ENCODE assay signal across 7 mouse cellular contexts in the genomic region with DNA sequence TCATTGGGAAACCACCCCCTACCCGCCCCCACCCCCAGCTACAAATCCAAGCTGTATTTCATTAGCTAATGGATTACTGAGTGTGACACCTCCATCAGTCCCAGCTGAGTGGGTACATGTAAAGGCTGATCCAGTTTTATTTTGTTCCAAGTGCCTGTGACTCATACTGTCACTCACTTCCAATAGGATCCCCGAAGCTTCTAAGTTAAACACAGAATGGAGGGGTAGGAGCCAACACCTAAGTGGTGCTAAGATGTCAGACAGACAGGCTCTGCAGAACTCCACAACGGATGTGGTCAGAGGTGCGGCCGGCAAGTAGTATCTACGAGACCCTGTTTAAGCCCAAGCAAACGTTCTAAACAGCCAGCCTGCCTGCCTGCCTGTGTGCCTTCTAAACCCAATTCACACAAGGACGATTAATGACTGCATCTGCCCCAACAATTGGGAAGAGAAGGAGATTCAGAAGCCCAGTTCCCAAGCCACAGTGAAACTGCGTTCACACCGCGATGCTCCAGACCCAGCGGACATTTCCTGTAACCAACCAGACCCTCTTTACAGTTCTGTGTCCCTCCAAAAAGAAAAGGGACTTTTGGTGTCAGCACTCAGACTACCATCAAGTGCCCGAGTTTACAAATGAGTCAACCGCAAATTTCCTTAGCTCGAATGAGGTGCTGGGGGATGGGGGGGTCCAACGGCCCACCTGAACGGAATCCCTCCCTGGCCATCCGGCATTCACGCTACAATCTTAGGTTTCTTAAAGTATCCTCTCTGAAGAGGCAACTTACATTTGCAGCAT. TPM values are rescaled to one million over a fixed set of nuclear protein-coding genes. Genes with fewer than 3 reads are reported as not detected.
A peak's percentile ranks its signal among the peaks of the same experiment; 100 is the strongest.
DNase-seq lines count a peak whose midpoint lies in the region; ATAC-seq and TF ChIP-seq lines count a peak whose summit lies in the region.

No protein-coding gene starts in this region.

- H3K4me1 ChIP-seq in spleen, adult 2 months (ENCODE audit: control insufficient read depth, insufficient read depth, insufficient read length), result peaks cover 16% of the 10 kb centered on the region; the same call in 1 of the 2 replicates
- H3K4me1 ChIP-seq in brown adipose tissue, adult 24 weeks (ENCODE audit: control insufficient read depth, insufficient read depth, insufficient read length, low read length), result peaks cover 6% of the 10 kb centered on the region
- H3K4me1 ChIP-seq in heart, embryonic 16.5 days (ENCODE audit: control insufficient read depth, insufficient read depth, low read length), result peaks cover 6% of the 10 kb centered on the region; the same call in 1 of the 2 replicates
- H3K4me1 ChIP-seq in limb, embryonic 14.5 days (ENCODE audit: control insufficient read depth, insufficient read depth, low read length), result peaks cover 14% of the 10 kb centered on the region
- peaks cover 28% of the 10 kb centered on the region for H3K4me1 ChIP-seq in neural tube, embryonic 14.5 days (ENCODE audit: control insufficient read depth, insufficient read depth, low read length)

- TF ChIP-seq POLR2A in spleen, adult 2 months (IDR thresholded peaks at IDR 0.05; ENCODE audit: low read depth, low read length), result no peak
- TF ChIP-seq POLR2A in limb, embryonic 14.5 days (IDR thresholded peaks at IDR 0.05; ENCODE audit: borderline replicate concordance, extremely low read depth, insufficient read depth, insufficient read length), result no peak

- DNase-seq in spleen, adult 2 months (ENCODE audit: low read depth in 1 of 2, low spot score in 2 of 2), result peak in 1 of 2 experiments; percentile 70
- DNase-seq in spleen, adult 12 weeks (ENCODE audit: low spot score), result no peak
- no peak for DNase-seq in limb, embryonic 14.5 days (ENCODE audit: low spot score)
- no peak for DNase-seq in frontal cortex, postnatal 14 days (ENCODE audit: low spot score in 2 of 2)

- WGBS in spleen, adult 2 months, result 5% methylated on average over 19 of the region's 19 CpGs
- 5% methylated on average over 19 of the region's 19 CpGs for WGBS in heart, embryonic 16.5 days
- WGBS in limb, embryonic 14.5 days, result 3% methylated on average over 19 of the region's 19 CpGs
- under 1% methylated on average over 19 of the region's 19 CpGs for WGBS in neural tube, embryonic 14.5 days

- no peaks in the 10 kb centered on the region for H3K9me3 ChIP-seq in heart, embryonic 16.5 days (replicated peaks; ENCODE audit: control insufficient read depth, low read length)
- H3K9me3 ChIP-seq in limb, embryonic 14.5 days (ENCODE audit: control insufficient read depth, low read length), result no peaks in the 10 kb centered on the region
- no peaks in the 10 kb centered on the region for H3K9me3 ChIP-seq in neural tube, embryonic 14.5 days (ENCODE audit: control insufficient read depth, low read length)

- no peak for ATAC-seq in heart, embryonic 16.5 days (replicated peaks; ENCODE audit: extremely low read depth, insufficient read depth, low FRiP score)
- no peak for ATAC-seq in limb, embryonic 14.5 days (ENCODE audit: low FRiP score, low read depth)
- ATAC-seq in neural tube, embryonic 14.5 days (ENCODE audit: low read depth), result no peak

- H3K4me3 ChIP-seq in spleen, adult 2 months (ENCODE audit: extremely low read depth, insufficient read depth, insufficient read length), result peak overlapping the region; percentile 75
- H3K4me3 ChIP-seq in brown adipose tissue, adult 24 weeks (ENCODE audit: insufficient read depth, low read depth, low read length), result peak overlapping the region; percentile 80
- peak overlapping the region; percentile 84 for H3K4me3 ChIP-seq in heart, embryonic 16.5 days (ENCODE audit: low read length)
- H3K4me3 ChIP-seq in limb, embryonic 14.5 days (replicated peaks; ENCODE audit: low read length), result peak overlapping the region; percentile 58
- H3K4me3 ChIP-seq in neural tube, embryonic 14.5 days (ENCODE audit: low read depth, low read length), result peak overlapping the region; percentile 75

- H3K9ac ChIP-seq in heart, embryonic 16.5 days (ENCODE audit: low read length), result peak overlapping the region; percentile 86
- H3K9ac ChIP-seq in limb, embryonic 14.5 days (ENCODE audit: low read depth, low read length, severe bottlenecking), result 0 out of 2 replicates have a peak overlapping the region, but pooled peaks have one; percentile 57
- peak overlapping the region; percentile 84 for H3K9ac ChIP-seq in neural tube, embryonic 14.5 days (replicated peaks; ENCODE audit: low read depth, low read length)

- TF ChIP-seq CTCF in spleen, adult 2 months (IDR thresholded peaks at IDR 0.05; ENCODE audit: extremely low read depth, insufficient read depth, insufficient read length, insufficient replicate concordance), result no peak

- H3K27ac ChIP-seq in spleen, adult 2 months (ENCODE audit: insufficient read depth, low read length), result peak overlapping the region; percentile 81
- peak overlapping the region; percentile 39 for H3K27ac ChIP-seq in brown adipose tissue, adult 24 weeks (replicated peaks; ENCODE audit: low read depth, low read length)
- H3K27ac ChIP-seq in heart, embryonic 16.5 days (ENCODE audit: low read length), result no peak overlapping the region
- H3K27ac ChIP-seq in limb, embryonic 14.5 days (replicated peaks; ENCODE audit: low read depth, low read length), result no peak overlapping the region
- H3K27ac ChIP-seq in neural tube, embryonic 14.5 days (ENCODE audit: low read depth, low read length), result peak overlapping the region; percentile 28; the same call in 1 of the 2 replicates

- H3K4me2 ChIP-seq in heart, embryonic 16.5 days (ENCODE audit: low read depth, low read length), result peak overlapping the region; percentile 99
- peak overlapping the region; percentile 97 for H3K4me2 ChIP-seq in limb, embryonic 14.5 days (replicated peaks; ENCODE audit: low read depth, low read length, severe bottlenecking)
- H3K4me2 ChIP-seq in neural tube, embryonic 14.5 days (ENCODE audit: low read depth, low read length), result peak overlapping the region; percentile 88

- no peaks in the 10 kb centered on the region for H3K27me3 ChIP-seq in spleen, adult 2 months (ENCODE audit: control insufficient read depth, insufficient read depth, low read length)
- H3K27me3 ChIP-seq in heart, embryonic 16.5 days (ENCODE audit: control insufficient read depth, insufficient read depth, low read length), result peaks cover 27% of the 10 kb centered on the region
- peaks cover 26% of the 10 kb centered on the region for H3K27me3 ChIP-seq in limb, embryonic 14.5 days (ENCODE audit: control insufficient read depth, insufficient read depth, low read length)
- no peaks in the 10 kb centered on the region for H3K27me3 ChIP-seq in neural tube, embryonic 14.5 days (ENCODE audit: control insufficient read depth, insufficient read depth, low read length)

- no peaks in the 10 kb centered on the region for H3K36me3 ChIP-seq in spleen, adult 2 months (ENCODE audit: control insufficient read depth, insufficient read depth, low read length)
- no peaks in the 10 kb centered on the region for H3K36me3 ChIP-seq in heart, embryonic 16.5 days (ENCODE audit: control insufficient read depth, insufficient read depth)
- H3K36me3 ChIP-seq in limb, embryonic 14.5 days (ENCODE audit: control insufficient read depth, insufficient read depth, low read length), result no peaks in the 10 kb centered on the region
- no peaks in the 10 kb centered on the region for H3K36me3 ChIP-seq in neural tube, embryonic 14.5 days (ENCODE audit: control insufficient read depth, insufficient read depth, low read length)

RNA-seq across cellular contexts. Expression of a gene that starts 1.2 kb away (rescaled TPM):
- polyA plus RNA-seq in spleen, adult 2 months (2012; rRNA removed), result 48.3 and 51.8 TPM in 2 replicates
- polyA plus RNA-seq in brown adipose tissue, adult 24 weeks (2012; ENCODE audit: insufficient read depth, insufficient read length, missing spikeins), result 2.2 and 4.0 TPM in 2 replicates
- polyA plus RNA-seq in heart, embryonic 16.5 days (2015; fragmentation: Nextera tagmentation; extraction: Ambion mirVana), result 4.3 and 5.5 TPM in 2 replicates
- 5.5 and 6.5 TPM in 2 replicates for polyA plus RNA-seq in limb, embryonic 14.5 days (2012; rRNA removed)
- polyA plus RNA-seq in limb, embryonic 14.5 days (2014; fragmentation: Nextera tagmentation; extraction: Ambion mirVana), result 4.9 and 5.2 TPM in 2 replicates
- 13.6 and 14.6 TPM in 2 replicates for polyA plus RNA-seq in neural tube, embryonic 14.5 days (2014; fragmentation: Nextera tagmentation; extraction: Ambion mirVana)

RNA-seq across cellular contexts. Expression of a gene that starts 55.9 kb away (rescaled TPM):
- polyA plus RNA-seq in spleen, adult 2 months (2012; rRNA removed), result 10.9 and 13.5 TPM in 2 replicates
- polyA plus RNA-seq in brown adipose tissue, adult 24 weeks (2012; ENCODE audit: insufficient read depth, insufficient read length, missing spikeins), result 19.4 and 37.8 TPM in 2 replicates
- 25.3 and 25.8 TPM in 2 replicates for polyA plus RNA-seq in heart, embryonic 16.5 days (2015; fragmentation: Nextera tagmentation; extraction: Ambion mirVana)
- polyA plus RNA-seq in limb, embryonic 14.5 days (2012; rRNA removed), result 35.4 and 44.9 TPM in 2 replicates
- polyA plus RNA-seq in limb, embryonic 14.5 days (2014; fragmentation: Nextera tagmentation; extraction: Ambion mirVana), result 40.3 and 45.1 TPM in 2 replicates
- polyA plus RNA-seq in neural tube, embryonic 14.5 days (2014; fragmentation: Nextera tagmentation; extraction: Ambion mirVana), result 27.7 and 32.0 TPM in 2 replicates

Comparison
In these comparisons a context has a peak if more than half of its experiments do, and no peak if none do; other contexts are left out.
1. H3K27ac ChIP-seq: peak in spleen, adult 2 months (single experiment), brown adipose tissue, adult 24 weeks (single experiment) and neural tube, embryonic 14.5 days (single experiment); none in heart, embryonic 16.5 days (single experiment) and limb, embryonic 14.5 days (single experiment).
2. Peak in every context shown above with its lines, with median percentiles within 50 percentile points of each other: H3K4me3 ChIP-seq, H3K4me2 ChIP-seq and H3K9ac ChIP-seq.